Mouse (Mus musculus): Measurements from ENCODE around the gene Rcan1.
A peak's percentile ranks its signal among the peaks of the same experiment; 100 is the strongest.

Gene Rcan1

DNA sequence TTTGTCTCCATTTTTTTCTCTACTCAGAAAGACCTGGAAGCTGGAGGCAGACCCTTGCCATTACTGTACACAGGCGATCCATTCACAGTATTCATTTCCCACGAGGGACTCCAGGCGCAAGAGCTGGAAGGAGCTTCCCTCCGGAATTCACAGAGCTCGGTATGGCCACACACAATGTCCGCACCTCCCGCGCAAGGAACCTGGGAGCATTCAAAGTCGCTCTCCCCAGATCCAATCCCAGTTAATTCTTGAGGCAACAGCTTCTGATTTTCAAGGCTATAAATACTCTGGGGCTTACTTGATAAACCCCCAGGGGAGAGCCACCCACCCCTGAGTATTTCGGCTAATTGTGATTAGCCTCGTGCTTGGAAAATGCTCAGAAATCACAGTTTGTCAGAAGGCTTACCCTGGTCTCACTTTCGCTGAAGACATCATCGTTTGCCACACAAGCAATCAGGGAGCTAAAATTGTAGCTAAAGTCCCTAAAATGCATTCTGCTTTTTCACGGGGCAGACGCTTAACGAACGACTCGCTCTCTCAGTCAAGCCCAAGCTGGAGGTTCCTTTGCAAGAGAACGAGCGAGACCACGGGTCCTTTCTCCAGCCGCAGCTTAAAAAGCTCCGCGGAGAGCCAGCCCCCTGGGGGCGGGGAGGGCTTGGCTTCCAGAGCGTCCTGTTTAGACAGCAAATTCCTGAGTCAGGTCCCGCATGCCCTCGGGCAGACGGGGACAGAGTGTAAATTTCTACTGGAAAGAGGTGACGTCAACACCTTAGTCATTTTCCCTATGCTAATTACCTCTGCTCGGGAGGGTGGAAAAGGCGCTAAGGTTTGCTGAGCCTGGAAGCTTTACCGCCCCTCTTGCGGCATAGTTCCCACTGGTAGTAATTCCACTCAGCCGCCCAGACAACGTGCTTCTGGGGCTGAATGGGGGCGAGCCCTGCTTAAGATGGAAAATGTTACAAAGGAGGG is 70.9 kb downstream of the Rcan1 start:
- no peak for DNase-seq (ENCODE audit: low spot score)

GRCm38 (mm10) chr16:92398574-92399118 is 72.0 kb downstream of the Rcan1 start:
- no peak for DNase-seq (ENCODE audit: low spot score)

- DNase-seq (ENCODE audit: low spot score), result no peak
Measured at GRCm38 (mm10) chr16:92397745-92398573, 72.7 kb downstream of the Rcan1 start.

- no peak for DNase-seq (ENCODE audit: low spot score)
Measured at GRCm38 (mm10) chr16:92393732-92394131, 76.9 kb downstream of the Rcan1 start.

DNA sequence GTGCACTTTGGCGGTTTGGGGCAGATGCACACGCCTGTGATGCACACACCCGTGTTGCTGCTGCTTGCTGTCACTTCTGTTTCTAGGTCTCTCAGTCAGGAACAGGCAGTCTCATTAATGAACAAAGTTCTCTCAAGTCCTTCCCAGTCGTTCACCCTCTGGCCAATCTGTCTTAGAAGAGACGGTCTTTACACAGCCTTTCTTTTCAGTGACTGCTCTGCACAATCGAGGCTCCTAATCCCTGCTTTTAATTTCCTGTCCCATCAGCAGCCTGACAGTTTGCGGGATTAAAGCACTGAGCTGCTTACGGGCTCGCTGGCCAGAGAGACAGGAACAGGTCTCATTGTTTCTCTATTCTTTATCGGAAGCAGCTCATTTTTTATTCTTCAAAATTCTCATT is 83.0 kb downstream of the Rcan1 start:
- no peak for DNase-seq (ENCODE audit: low spot score)

- DNase-seq (ENCODE audit: low spot score), result peak; percentile 39
Measured at GRCm38 (mm10) chr16:92385062-92385461, 85.6 kb downstream of the Rcan1 start.

DNA sequence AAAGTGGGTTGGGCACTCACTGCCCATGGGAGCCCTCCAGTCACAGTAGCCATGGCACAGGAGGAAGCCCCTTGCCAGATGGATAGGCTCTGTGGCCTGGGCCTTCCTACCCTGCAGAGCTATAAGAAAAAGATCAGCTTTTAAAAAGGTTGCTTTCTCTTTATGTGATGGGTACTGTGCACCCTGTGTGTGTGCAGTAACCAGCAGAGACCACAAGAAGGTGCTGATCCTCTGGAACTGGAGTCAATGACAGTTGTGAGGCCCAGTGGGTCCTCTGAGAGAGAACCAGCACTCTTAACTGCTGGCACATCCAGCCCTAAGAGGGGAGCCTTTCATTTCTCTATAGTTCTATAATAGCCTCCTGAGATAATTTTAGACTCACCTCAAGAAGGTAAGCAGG is 87.3 kb downstream of the Rcan1 start:
- DNase-seq (ENCODE audit: low spot score), result no peak

DNA sequence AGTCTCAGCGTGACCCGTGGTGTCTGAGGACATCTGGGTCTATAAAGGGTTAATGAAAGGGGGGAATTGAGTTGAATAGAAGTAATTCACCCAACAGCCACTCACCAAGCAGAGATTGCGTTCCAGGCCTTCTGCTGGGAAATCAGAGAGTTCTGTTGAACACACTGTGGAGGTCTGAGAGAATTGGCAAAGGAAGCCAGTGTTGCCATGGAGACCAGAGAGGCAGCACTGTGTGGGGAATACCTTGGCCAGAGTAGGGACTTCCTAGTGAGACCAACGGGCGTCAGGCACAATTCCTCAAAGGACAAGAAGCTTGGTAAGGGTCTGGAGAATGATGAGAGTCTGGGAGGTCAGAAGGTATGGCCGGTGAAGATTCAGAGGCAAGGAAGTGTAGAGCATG is 88.2 kb downstream of the Rcan1 start:
- DNase-seq (ENCODE audit: low spot score), result no peak

- no peak for DNase-seq (ENCODE audit: low spot score)
Measured at GRCm38 (mm10) chr16:92381092-92381491, 89.6 kb downstream of the Rcan1 start.

GRCm38 (mm10) chr16:92376976-92377375 is 93.7 kb downstream of the Rcan1 start:
- DNase-seq (ENCODE audit: low spot score), result no peak

GRCm38 (mm10) chr16:92371623-92372022 is 99.0 kb downstream of the Rcan1 start:
- DNase-seq (ENCODE audit: low spot score), result no peak

GRCm38 (mm10) chr16:92369260-92369659 is 101.4 kb downstream of the Rcan1 start:
- no peak for DNase-seq (ENCODE audit: low spot score)

DNA sequence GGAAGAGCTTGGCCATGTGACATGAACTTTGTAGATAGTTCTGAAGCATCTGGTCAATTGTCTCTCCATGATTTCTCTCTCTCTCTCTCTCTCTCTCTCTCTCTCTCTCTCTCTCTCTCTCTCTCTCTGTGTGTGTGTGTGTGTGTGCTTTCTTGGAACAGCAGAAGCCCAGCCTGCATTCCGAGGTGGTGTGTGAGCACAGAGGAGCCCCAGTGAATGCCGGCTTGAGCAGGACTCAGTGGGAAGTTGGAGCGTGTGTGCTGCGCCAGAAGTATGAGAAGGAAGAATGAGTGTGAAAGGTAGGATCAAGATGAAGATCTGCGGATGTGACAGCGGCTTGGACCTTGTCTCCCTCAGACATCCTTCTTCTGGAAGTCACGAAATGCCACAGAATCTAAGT is 105.2 kb downstream of the Rcan1 start:
- no peak for DNase-seq (ENCODE audit: low spot score)

DNA sequence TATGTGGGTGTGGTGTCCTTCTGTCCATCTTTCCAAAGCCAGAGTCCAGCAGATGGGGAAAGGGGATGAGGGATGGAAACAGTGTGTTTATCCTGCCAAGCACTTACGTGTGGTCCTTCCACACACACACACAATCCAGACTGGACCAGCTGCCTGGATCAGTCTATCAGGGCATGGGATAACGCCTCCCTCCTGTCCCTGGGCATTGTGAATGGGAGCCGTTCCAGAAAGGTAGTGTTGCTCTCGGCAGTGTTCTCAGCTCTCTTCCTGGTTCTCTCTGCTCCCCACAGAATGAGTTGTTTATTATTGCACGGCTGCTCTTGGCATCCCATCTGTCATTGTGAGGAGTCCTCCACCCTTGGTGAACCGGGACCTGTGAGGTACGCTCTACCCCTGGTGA is 110.0 kb downstream of the Rcan1 start:
- no peak for DNase-seq (ENCODE audit: low spot score)

GRCm38 (mm10) chr16:92359229-92359628 is 111.4 kb downstream of the Rcan1 start, which contains the start of gene Kcne1:
Gene Kcne1, minus strand, starts transcription at chr16:92359468.
- DNase-seq (ENCODE audit: low spot score), result no peak

DNA sequence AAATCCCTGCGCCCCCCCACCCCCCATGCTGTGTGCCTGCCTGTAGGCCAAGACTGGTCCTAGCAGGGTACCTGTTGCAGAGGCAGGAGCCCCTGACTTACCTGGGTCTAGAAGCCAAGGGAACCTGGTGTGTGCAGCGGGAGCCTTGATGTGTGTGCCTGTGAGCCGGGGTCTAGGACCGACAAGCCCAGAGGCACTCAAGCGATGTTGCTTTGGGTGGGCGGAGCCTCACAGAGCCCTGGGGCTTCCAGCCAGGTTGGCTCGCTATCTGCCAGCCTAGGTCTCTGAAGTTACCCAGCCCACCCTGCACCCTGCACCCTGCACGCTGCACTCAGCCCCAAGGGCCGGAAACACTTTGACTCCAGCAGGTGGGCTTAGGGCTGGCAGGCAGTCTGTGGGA is 111.9 kb downstream of the Rcan1 start:
- DNase-seq (ENCODE audit: low spot score), result no peak

- no peak for DNase-seq (ENCODE audit: low spot score)
Measured at GRCm38 (mm10) chr16:92357566-92357965, 113.1 kb downstream of the Rcan1 start.

DNA sequence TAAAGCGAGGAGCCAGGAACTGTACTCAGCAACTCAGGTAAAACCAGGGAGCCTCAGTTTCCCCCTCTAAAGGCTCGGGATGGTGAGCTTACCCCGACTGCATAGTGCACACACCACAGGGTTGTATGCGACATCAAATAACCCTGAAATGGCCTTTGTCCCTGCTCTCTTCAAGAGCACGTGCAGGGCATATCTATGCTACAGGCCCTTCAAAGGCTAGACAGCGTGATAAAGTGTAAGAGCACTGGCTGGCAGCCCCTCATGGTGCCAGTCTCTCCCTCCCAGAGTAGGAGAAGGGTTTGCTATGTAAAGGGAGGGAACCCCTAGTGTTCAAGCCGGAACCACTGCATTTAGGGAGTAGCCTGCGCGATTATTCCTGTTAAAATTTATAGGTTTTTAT is 113.6 kb downstream of the Rcan1 start:
- no peak for DNase-seq (ENCODE audit: low spot score)

- DNase-seq (ENCODE audit: low spot score), result no peak
Measured at GRCm38 (mm10) chr16:92355982-92356381, 114.7 kb downstream of the Rcan1 start.

DNA sequence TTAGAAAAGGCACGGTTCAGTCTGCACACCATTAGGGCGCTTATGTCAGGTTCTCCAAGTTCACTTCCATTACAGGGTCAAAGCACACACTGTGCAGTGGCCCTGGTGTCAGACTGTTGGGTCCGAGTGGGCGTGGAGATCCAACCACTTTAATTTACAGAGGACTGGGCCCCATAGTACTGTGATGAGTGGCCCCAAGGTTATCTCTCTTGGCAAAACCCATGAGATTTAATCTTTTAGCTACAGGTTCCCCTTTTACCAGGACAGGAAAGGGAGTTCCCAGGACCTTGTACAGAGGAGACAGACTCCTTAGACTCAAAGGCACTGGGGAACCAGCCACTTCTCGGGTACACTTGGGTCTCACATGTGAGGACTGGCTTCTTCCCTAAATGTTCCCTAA is 115.3 kb downstream of the Rcan1 start:
- DNase-seq (ENCODE audit: low spot score), result no peak

DNA sequence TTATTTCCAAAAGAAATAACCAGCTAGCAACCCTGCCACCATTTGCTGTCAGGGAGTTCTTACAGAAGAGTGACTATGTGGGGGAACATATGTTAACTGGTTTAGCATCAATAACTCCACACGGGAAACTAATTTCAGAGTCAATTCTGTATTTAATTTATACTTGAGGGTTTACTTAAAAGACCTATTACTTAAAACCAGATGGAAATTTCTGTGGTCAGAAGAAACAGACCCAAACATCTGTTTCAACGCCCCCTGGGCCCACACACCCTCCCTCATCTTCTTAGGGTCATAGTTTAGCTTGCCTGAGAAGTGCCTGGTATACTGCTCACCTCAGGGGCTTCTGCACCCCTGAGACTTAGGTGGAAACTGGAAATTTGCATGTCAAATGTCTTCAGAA is 116.8 kb downstream of the Rcan1 start:
- DNase-seq (ENCODE audit: low spot score), result no peak

DNA sequence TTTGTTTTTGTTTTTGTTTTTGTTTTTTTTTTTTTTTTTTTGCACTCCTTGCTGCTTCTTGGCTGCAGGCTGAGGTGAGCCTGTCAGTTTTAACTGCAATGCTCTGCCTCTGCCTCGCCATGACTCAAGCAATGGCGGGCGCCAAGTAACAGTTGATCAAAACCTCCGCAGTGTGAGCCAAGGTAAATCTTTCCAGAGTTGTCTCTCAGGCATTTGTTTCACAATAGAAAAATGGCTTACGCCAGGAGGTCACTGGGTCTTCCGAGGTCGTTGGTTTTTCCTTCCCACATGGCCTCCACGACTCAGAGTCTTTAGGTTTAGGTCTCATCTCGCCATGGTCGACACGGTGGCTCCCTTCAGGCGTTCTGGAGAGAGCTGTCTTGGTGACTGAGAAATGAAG is 117.4 kb downstream of the Rcan1 start:
- DNase-seq (ENCODE audit: low spot score), result no peak

- no peak for DNase-seq (ENCODE audit: low spot score)
Measured at GRCm38 (mm10) chr16:92348941-92349340, 121.7 kb downstream of the Rcan1 start.
